Mouse (Mus musculus) heart, embryonic 14.5 days (tissue): ENCODE data around the gene Pde12. TPM values are rescaled to one million over a fixed set of nuclear protein-coding genes. Genes with fewer than 3 reads are reported as not detected.
"Not testable (repeated sequence)": the region's sequence is repeated elsewhere in the genome, so short reads cannot be mapped to it uniquely, and the experiment has no call there.

Experiments used
- ATAC-seq: fragments of 200-750 bp; cut with Nextera tagmentation; 2 replicates; pipeline ENCODE4 v1.8.0; 2017; ENCODE audit warnings: low read depth, moderate TSS enrichment; ENCODE audit not compliant: insufficient number of reproducible peaks, insufficient read depth, low FRiP score
- H3K27ac ChIP-seq, 2 experiments: fragments of 200-500 bp in 1 of 2; fragments of 300-500 bp in 1 of 2; sonication (generic) in 1 of 2; replicated peaks in 1 of 2; 2 replicates each; pipeline ENCODE4 v1.5.1; 2012 to 2014; ENCODE audit warnings: low read depth in 2 of 2, low read length in 2 of 2, control low read depth in 1 of 2, mild to moderate bottlenecking in 1 of 2, mixed read lengths in 1 of 2; ENCODE audit not compliant: control insufficient read depth in 1 of 2, insufficient read depth in 1 of 2
- H3K27me3 ChIP-seq: fragments of 300-500 bp; sonication (generic); 2 replicates; pipeline ENCODE4 v1.6.1; 2014; ENCODE audit warnings: mild to moderate bottlenecking, low read length, control low read depth; ENCODE audit not compliant: control insufficient read depth, insufficient read depth
- H3K36me3 ChIP-seq: fragments of 300-500 bp; sonication (generic); 2 replicates; pipeline ENCODE4 v1.6.1; 2014; ENCODE audit warnings: mild to moderate bottlenecking, control low read depth, low read length, mixed read lengths; ENCODE audit not compliant: control insufficient read depth, insufficient read depth
- H3K4me1 ChIP-seq, 2 experiments: fragments of 200-500 bp in 1 of 2; fragments of 300-500 bp in 1 of 2; sonication (generic) in 1 of 2; 2 replicates each; pipeline ENCODE4 v1.6.1; 2012 to 2014; ENCODE audit warnings: low read length in 2 of 2, control low read depth in 1 of 2, mixed read lengths in 1 of 2; ENCODE audit not compliant: control insufficient read depth in 2 of 2, insufficient read depth in 2 of 2
- H3K4me2 ChIP-seq: fragments of 300-500 bp; sonication (generic); 2 replicates; pipeline ENCODE4 v1.6.1; 2014; ENCODE audit warnings: mild to moderate bottlenecking, low read length
- H3K4me3 ChIP-seq, 2 experiments: fragments of 200-500 bp in 1 of 2; fragments of 300-500 bp in 1 of 2; sonication (generic) in 1 of 2; 2 replicates each; pipeline ENCODE4 v1.5.1; 2012 to 2014; ENCODE audit warnings: low read length in 2 of 2, mild to moderate bottlenecking in 2 of 2, control low read depth in 1 of 2, low read depth in 1 of 2, moderate library complexity in 1 of 2; ENCODE audit not compliant: control insufficient read depth in 1 of 2, insufficient read depth in 1 of 2
- H3K9ac ChIP-seq: fragments of 300-500 bp; sonication (generic); 2 replicates; pipeline ENCODE4 v1.6.1; 2014; ENCODE audit warnings: mild to moderate bottlenecking, low read length
- H3K9me3 ChIP-seq: fragments of 300-500 bp; sonication (generic); 2 replicates; pipeline ENCODE4 v1.6.1; 2016; ENCODE audit warnings: low read length, control low read depth; ENCODE audit not compliant: control insufficient read depth
- WGBS: fragments of 180-500 bp; shearing (Covaris S2); extraction: QIAGEN DNeasy Blood & Tissue Kit; methylation state at CpG from one replicate; pipeline ENCODE4 v1.1.7; 2014; 5-methylcytosine and 5-hydroxymethylcytosine counted together
- polyA plus RNA-seq: library from polyadenylated mRNA; unstranded; fragments of >200 nt; fragmentation: Nextera tagmentation; extraction: Ambion mirVana; gene quantifications from 2 replicates; pipeline ENCODE4 v1.2.1, GENCODE M21; 2014

The Pde12 gene
- polyA plus RNA-seq = 8.6 and 8.7 TPM in 2 replicates

DNA sequence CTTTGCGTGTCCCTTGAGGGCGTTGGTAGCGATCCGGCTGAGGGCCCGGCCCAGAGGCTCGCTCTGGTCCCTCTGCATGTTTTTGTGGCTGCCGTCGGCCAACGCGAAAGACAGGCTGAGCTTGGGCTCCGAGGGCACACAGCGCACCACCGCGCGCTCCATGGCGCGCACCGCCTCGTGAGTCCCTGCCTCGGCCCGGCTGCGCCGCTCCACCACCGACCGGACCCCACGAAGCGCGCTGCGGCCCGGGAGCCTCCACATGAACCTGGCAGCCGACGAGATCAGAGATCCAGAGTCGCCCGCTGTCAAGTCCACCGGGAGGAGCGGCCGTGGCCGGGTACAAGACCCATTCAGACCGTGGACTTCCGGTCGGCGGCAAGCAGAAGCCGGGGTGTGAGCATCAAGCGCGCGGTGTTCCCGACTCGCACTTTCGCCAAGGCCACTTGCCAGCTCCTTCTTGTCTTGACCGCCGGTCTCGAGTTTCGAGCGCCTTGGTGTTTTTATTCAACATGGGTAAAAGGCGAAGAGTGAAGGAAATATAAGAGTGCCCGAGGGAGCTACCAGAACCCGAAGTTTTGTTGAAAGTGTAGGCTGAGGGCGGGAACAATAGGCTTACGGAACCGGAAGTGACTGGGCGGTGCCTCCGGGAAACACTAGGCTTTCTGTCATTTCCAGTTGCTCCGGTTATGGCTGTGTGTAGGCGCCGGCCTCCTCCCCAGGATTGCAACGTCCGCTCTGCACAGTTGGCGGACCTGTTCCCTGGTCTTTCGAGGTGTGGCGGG is at the start of gene Pde12:
TSS of gene Pde12 (minus strand) at position 592 of the 782 bp plus-strand sequence.
- Histone ChIP-seq H3K36me3 (peaks cover 16% of the 10 kb centered on the region), H3K9me3 (no peaks in the 10 kb centered on the region), H3K4me1 (peaks cover 0 to 16% of the 10 kb centered on the region in 2 experiments; a peak in 2 of 4 replicates), H3K27me3 (no peaks in the 10 kb centered on the region), H3K9ac (peak within 1 kb of the TSS; percentile 92), H3K4me2 (peak within 1 kb of the TSS; percentile 98), H3K27ac (peak within 1 kb of the TSS; percentile 86 to 93), H3K4me3 (peak within 1 kb of the TSS; percentile 76 to 81)
- ATAC-seq = peak; percentile 84
- WGBS = under 1% methylated on average over 66 of the region's 70 CpGs

DNA sequence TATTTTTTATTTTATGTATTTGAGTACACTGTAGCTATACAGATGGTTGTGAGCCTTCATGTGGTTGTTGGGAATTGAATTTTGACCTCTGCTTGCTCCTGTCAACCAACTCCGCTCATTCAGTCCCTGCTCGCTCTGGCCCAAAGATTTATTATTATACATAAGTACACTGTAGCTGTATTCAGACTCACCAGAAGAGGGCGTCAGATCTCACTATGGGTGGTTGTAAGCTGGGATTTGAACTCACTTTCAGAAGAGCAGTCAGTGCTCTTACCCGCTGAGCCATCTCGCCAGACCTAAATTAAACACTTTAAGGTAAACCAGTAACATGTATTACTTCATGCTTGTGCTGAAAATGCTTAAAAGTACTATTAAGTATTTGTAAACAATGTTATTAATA is 35.6 kb upstream of the Pde12 start:
- 80% methylated on average over 5 of the region's 5 CpGs for WGBS
- not testable (repeated sequence) for H3K9me3 ChIP-seq, H3K36me3 ChIP-seq, ATAC-seq, H3K27ac ChIP-seq, H3K4me3 ChIP-seq, H3K27me3 ChIP-seq, H3K9ac ChIP-seq, H3K4me2 ChIP-seq, H3K4me1 ChIP-seq

DNA sequence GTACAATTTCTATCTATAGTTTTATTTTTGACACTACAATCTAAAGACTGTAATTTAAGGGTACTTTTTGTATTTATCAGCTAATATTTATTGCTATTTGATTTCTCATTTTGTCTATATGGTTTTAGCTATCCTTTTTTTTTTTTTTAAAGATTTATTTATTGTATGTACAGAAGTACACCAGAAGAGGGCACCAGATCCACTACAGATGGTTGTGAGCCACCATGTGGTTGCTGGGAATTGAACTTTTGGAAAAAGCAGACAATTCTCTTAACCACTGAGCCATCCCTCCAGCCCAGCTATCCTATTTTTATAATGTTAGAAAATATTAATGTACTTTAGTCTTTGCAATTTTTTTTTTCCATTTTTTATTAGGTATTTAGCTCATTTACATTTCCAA is 28.2 kb upstream of the Pde12 start:
- Histone ChIP-seq H3K4me2 (no peak overlapping the region), H3K36me3 (no peaks in the 10 kb centered on the region), H3K9me3 (no peaks in the 10 kb centered on the region), H3K4me3 (no peak overlapping the region), H3K27ac (no peak overlapping the region), H3K4me1 (no peaks in the 10 kb centered on the region), H3K27me3 (no peaks in the 10 kb centered on the region), H3K9ac (no peak overlapping the region)
- no peak for ATAC-seq

DNA sequence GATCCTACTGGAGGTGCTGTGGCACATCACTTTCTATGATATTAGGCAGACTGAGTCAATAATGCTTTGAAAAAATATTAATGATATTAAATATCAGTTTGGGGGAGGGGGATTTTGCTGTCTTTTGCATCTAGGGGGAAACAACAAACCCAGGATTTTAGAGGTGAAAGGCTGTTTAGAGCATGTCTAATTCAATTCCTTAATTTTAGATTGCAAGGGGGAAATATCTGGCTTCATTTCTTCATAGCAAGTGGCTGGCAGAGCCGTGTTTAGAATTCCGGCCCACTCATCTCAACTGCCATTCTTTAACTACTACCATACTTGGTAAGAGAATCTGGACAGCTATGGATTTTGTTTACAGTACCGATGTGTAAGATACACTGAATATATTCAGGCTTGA is 23.3 kb upstream of the Pde12 start, which contains the start of gene Dnah12:
TSS of gene Dnah12 (plus strand) at position 301 of the 400 bp plus-strand sequence.
- no peaks in the 10 kb centered on the region; a peak in 1 of 4 replicates for H3K4me1 ChIP-seq
- WGBS = 89% methylated on average over 3 of the region's 3 CpGs
- no peak within 1 kb of the TSS for H3K4me2 ChIP-seq
- H3K4me3 ChIP-seq = no peak within 1 kb of the TSS
- H3K9ac ChIP-seq = no peak within 1 kb of the TSS
- no peaks in the 10 kb centered on the region for H3K36me3 ChIP-seq
- no peak within 1 kb of the TSS for H3K27ac ChIP-seq
- H3K27me3 ChIP-seq = no peaks in the 10 kb centered on the region
- H3K9me3 ChIP-seq = no peaks in the 10 kb centered on the region; the same call in 1 of the 2 replicates
- ATAC-seq = no peak

DNA sequence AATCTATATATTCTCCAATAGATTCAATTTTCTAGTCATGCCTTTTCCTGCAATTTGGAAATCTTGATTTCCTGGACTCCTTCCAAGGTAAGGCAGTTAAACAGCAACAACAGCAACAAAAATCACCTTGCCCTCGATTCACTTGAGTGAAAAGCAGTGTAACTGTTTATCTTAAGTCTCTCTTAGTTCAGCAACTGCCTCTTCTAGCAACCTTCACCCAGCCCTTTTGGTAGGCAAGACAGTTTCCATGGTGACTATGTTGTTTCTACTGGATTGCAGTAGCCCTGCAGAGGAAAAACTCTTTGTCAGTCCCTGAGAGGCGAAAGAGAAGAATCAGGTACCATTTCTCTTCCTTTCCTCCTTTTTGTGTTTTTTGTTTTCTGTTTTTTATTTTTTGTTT is 21.7 kb upstream of the Pde12 start:
- H3K4me1 ChIP-seq = no peaks in the 10 kb centered on the region; a peak in 1 of 4 replicates
- 43% methylated on average over 2 of the region's 2 CpGs for WGBS
- no peak overlapping the region for H3K4me3 ChIP-seq
- H3K9me3 ChIP-seq = no peaks in the 10 kb centered on the region; the same call in 1 of the 2 replicates
- ATAC-seq = no peak
- H3K9ac ChIP-seq = no peak overlapping the region
- H3K4me2 ChIP-seq = no peak overlapping the region
- no peaks in the 10 kb centered on the region for H3K36me3 ChIP-seq
- peak overlapping the region; percentile 45 to 84; a peak in 1 of 4 replicates for H3K27ac ChIP-seq
- no peaks in the 10 kb centered on the region for H3K27me3 ChIP-seq

DNA sequence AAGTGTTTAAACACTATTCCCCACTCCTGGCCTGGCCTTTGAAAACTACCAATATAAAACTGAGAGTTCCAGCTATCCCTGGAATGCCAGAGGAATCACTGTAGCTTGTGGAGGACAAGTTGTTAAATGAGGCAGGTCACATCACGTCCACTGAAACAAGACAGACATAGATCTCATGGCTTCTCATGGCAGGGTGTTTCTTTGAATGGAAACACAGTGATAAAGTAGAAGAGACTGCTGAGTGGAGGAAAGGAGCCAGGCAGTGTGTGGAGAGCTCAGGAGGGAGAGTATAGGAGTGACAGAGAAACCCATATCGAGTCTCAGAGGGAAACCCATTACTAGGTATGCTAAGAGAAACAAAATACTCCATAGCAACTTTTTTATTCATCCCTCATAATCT is 21.0 kb upstream of the Pde12 start:
- Histone ChIP-seq H3K9ac (peak overlapping the region; percentile 32; the same call in 1 of the 2 replicates), H3K4me1 (no peaks in the 10 kb centered on the region; a peak in 1 of 4 replicates), H3K9me3 (no peaks in the 10 kb centered on the region; the same call in 1 of the 2 replicates), H3K4me2 (peak overlapping the region; percentile 34), H3K27ac (peak overlapping the region; percentile 84 to 90), H3K36me3 (no peaks in the 10 kb centered on the region), H3K27me3 (no peaks in the 10 kb centered on the region), H3K4me3 (no peak overlapping the region)
- peak; percentile 56; the same call in 1 of the 2 replicates for ATAC-seq
- WGBS = 7% methylated on average over 2 of the region's 2 CpGs

DNA sequence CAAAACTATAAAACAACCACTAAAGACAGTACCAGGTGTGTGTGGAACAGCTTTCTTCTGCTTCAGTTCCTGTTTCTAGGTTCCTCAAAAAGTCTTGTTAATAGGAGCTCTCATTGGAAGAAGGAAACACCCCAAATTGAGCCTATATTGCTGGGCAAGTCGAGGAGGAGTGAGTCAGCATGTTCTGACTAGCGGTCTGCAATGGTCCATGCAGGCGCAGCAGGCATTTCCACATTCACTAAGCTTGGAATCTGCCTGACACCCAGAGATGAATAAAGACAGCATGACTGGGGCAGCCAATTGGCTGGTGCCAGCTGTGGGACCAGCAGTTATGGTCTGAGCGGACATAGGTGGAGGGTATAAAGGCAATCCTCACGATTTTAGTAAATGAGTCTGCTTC is 6.1 kb upstream of the Pde12 start:
- H3K27me3 ChIP-seq = no peaks in the 10 kb centered on the region
- peak overlapping the region; percentile 25; the same call in 1 of the 2 replicates for H3K9ac ChIP-seq
- H3K4me3 ChIP-seq = no peak overlapping the region
- ATAC-seq = no peak
- no peaks in the 10 kb centered on the region for H3K36me3 ChIP-seq
- WGBS = 63% methylated on average over 5 of the region's 5 CpGs
- no peaks in the 10 kb centered on the region for H3K9me3 ChIP-seq
- H3K4me1 ChIP-seq = no peaks in the 10 kb centered on the region
- peak overlapping the region; percentile 38 for H3K4me2 ChIP-seq
- no peak overlapping the region for H3K27ac ChIP-seq
